10 mouse cellular contexts compared by ENCODE assay signal in the genomic region with DNA sequence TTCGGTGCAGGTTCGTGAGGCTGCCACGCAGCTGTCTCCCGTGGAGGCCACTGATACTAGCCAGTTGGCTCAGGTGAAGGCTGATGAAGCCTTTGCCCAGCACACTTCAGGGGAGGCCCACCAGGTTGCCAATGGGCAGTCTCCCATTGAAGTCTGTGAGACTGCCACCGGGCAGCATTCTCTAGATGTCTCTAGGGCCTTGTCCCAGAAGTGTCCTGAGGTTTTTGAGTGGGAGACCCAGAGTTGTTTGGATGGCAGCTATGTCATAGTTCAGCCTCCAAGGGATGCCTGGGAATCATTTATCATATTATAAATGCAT. TPM values are rescaled to one million over a fixed set of nuclear protein-coding genes. Genes with fewer than 3 reads are reported as not detected.
DNase-seq lines count a peak whose midpoint lies in the region; ATAC-seq and TF ChIP-seq lines count a peak whose summit lies in the region.
"Had no signal": no experiment of that assay in that cellular context is flagged by ENCODE, and none has a peak within 500 bp of the region (broad histone marks: within the 10 kb centered on the region; RNA-seq: fewer than 3 reads in every experiment).

No protein-coding gene starts in this region.

- H3K36me3 ChIP-seq in heart, postnatal 0 days (replicated peaks; ENCODE audit: control insufficient read depth, insufficient read depth, low read length), result no peaks in the 10 kb centered on the region
- no peaks in the 10 kb centered on the region for H3K36me3 ChIP-seq in embryonic facial prominence, embryonic 12.5 days
- H3K36me3 ChIP-seq in hindbrain, embryonic 16.5 days (ENCODE audit: control insufficient read depth, insufficient read depth, low read length), result no peaks in the 10 kb centered on the region
- H3K36me3 ChIP-seq in midbrain, embryonic 13.5 days, result no peaks in the 10 kb centered on the region
- H3K36me3 ChIP-seq: G1E had no signal

- no peak for TF ChIP-seq CTCF in heart, postnatal 0 days (IDR thresholded peaks at IDR 0.05; ENCODE audit: low read depth)

- 40% methylated on average over 5 of the region's 5 CpGs for WGBS in heart, postnatal 0 days
- 52% methylated on average over 5 of the region's 5 CpGs for WGBS in embryonic facial prominence, embryonic 12.5 days
- 32% methylated on average over 4 of the region's 5 CpGs for WGBS in hindbrain, embryonic 16.5 days
- 60% methylated on average over 5 of the region's 5 CpGs for WGBS in midbrain, embryonic 13.5 days

- peaks cover 24% of the 10 kb centered on the region for H3K27me3 ChIP-seq in heart, postnatal 0 days (ENCODE audit: control insufficient read depth, insufficient read depth, low read length)
- H3K27me3 ChIP-seq in embryonic facial prominence, embryonic 12.5 days, result peaks cover 36% of the 10 kb centered on the region
- peaks cover 29% of the 10 kb centered on the region for H3K27me3 ChIP-seq in hindbrain, embryonic 16.5 days (replicated peaks; ENCODE audit: control insufficient read depth, insufficient read depth, low read length)
- peaks cover 62% of the 10 kb centered on the region for H3K27me3 ChIP-seq in midbrain, embryonic 13.5 days

- no peak overlapping the region for H3K27ac ChIP-seq in heart, postnatal 0 days (ENCODE audit: low read depth)
- no peak overlapping the region for H3K27ac ChIP-seq in embryonic facial prominence, embryonic 12.5 days
- H3K27ac ChIP-seq in hindbrain, embryonic 16.5 days (ENCODE audit: low read depth, low read length), result no peak overlapping the region
- no peak overlapping the region for H3K27ac ChIP-seq in midbrain, embryonic 13.5 days

- peak overlapping the region; percentile 47 for H3K4me3 ChIP-seq in heart, postnatal 0 days (ENCODE audit: low read depth, low read length)
- peak overlapping the region; percentile 46 for H3K4me3 ChIP-seq in embryonic facial prominence, embryonic 12.5 days
- H3K4me3 ChIP-seq in hindbrain, embryonic 16.5 days (ENCODE audit: low read length), result peak overlapping the region; percentile 41
- H3K4me3 ChIP-seq in midbrain, embryonic 13.5 days (replicated peaks), result peak overlapping the region; percentile 48

- H3K9me3 ChIP-seq in heart, postnatal 0 days (replicated peaks; ENCODE audit: control insufficient read depth, low read length), result no peaks in the 10 kb centered on the region
- no peaks in the 10 kb centered on the region for H3K9me3 ChIP-seq in embryonic facial prominence, embryonic 12.5 days
- no peaks in the 10 kb centered on the region for H3K9me3 ChIP-seq in hindbrain, embryonic 16.5 days (ENCODE audit: control insufficient read depth, low read length)
- H3K9me3 ChIP-seq in midbrain, embryonic 13.5 days, result no peaks in the 10 kb centered on the region
- H3K9me3 ChIP-seq: G1E had no signal

- peaks cover 9% of the 10 kb centered on the region; the same call in 1 of the 2 replicates for H3K4me1 ChIP-seq in heart, postnatal 0 days (ENCODE audit: control insufficient read depth, insufficient read depth)
- H3K4me1 ChIP-seq in embryonic facial prominence, embryonic 12.5 days, result 0 out of 2 replicates have a peak, but pooled peaks cover 8% of the 10 kb centered on the region
- H3K4me1 ChIP-seq in hindbrain, embryonic 16.5 days (ENCODE audit: control insufficient read depth, insufficient read depth, low read depth, low read length), result no peaks in the 10 kb centered on the region; the same call in 1 of the 2 replicates
- peaks cover 10% of the 10 kb centered on the region for H3K4me1 ChIP-seq in midbrain, embryonic 13.5 days (replicated peaks)

- 0 out of 2 replicates have a peak, but pooled peaks have one; percentile 4 for ATAC-seq in heart, postnatal 0 days (ENCODE audit: insufficient read depth, low read depth)
- ATAC-seq in embryonic facial prominence, embryonic 12.5 days (ENCODE audit: insufficient number of reproducible peaks, insufficient read depth, low FRiP score, low TSS enrichment), result no peak
- ATAC-seq in hindbrain, embryonic 16.5 days, result no peak; the same call in 1 of the 2 replicates
- 0 out of 2 replicates have a peak, but pooled peaks have one; percentile 6 for ATAC-seq in midbrain, embryonic 13.5 days

- no peak overlapping the region; the same call in 1 of the 2 replicates for H3K9ac ChIP-seq in heart, postnatal 0 days (replicated peaks; ENCODE audit: low read depth, low read length)
- H3K9ac ChIP-seq in embryonic facial prominence, embryonic 12.5 days, result peak overlapping the region; percentile 52; the same call in 1 of the 2 replicates
- H3K9ac ChIP-seq in hindbrain, embryonic 16.5 days (ENCODE audit: low read depth, low read length), result peak overlapping the region; percentile 59
- H3K9ac ChIP-seq in midbrain, embryonic 13.5 days (replicated peaks), result peak overlapping the region; percentile 65

- H3K4me2 ChIP-seq in heart, postnatal 0 days (ENCODE audit: low read depth, low read length), result peak overlapping the region; percentile 83
- H3K4me2 ChIP-seq in embryonic facial prominence, embryonic 12.5 days (replicated peaks), result peak overlapping the region; percentile 82
- H3K4me2 ChIP-seq in hindbrain, embryonic 16.5 days (ENCODE audit: low read length), result peak overlapping the region; percentile 72
- H3K4me2 ChIP-seq in midbrain, embryonic 13.5 days (replicated peaks), result peak overlapping the region; percentile 84

- no peak for DNase-seq in heart, postnatal 0 days (ENCODE audit: low spot score)
- no peak for DNase-seq in heart, postnatal 4 days
- no peak for DNase-seq in right cerebral cortex, postnatal 4 days
- no peak for DNase-seq in thymus, postnatal 4 days
- DNase-seq in adrenal gland, postnatal 14 days, result no peak

- no peak for TF ChIP-seq EP300 in heart, postnatal 0 days (IDR thresholded peaks at IDR 0.05; ENCODE audit: low read depth)

RNA-seq across cellular contexts. Expression of a gene that starts 1.6 kb away (rescaled TPM):
- total RNA-seq in heart, postnatal 0 days (2014; rRNA removed; ENCODE audit: low replicate concordance), result not detected in 2 replicates
- polyA plus RNA-seq in heart, postnatal 0 days (2015; fragmentation: Nextera tagmentation; extraction: Ambion mirVana), result not detected in 2 replicates
- not detected for total RNA-seq in heart, postnatal 4 days (2021)
- polyA plus RNA-seq in embryonic facial prominence, embryonic 12.5 days (2016; fragmentation: Nextera tagmentation; extraction: Ambion mirVana), result not detected in 2 replicates
- not detected in 2 replicates for polyA plus RNA-seq in hindbrain, embryonic 16.5 days (2015; fragmentation: Nextera tagmentation; extraction: Ambion mirVana)
- not detected in 2 replicates for polyA plus RNA-seq in midbrain, embryonic 13.5 days (2015; fragmentation: Nextera tagmentation; extraction: Ambion mirVana)
- not detected in 2 replicates for total RNA-seq in adrenal gland, postnatal 14 days (2021)
- total RNA-seq: G1E had no signal
- polyA plus RNA-seq: G1E; gonadal fat pad, adult 2 months had no signal

RNA-seq across cellular contexts. Expression of a gene that starts 2.2 kb away (rescaled TPM):
- not detected in 2 replicates for total RNA-seq in heart, postnatal 0 days (2014; rRNA removed; ENCODE audit: low replicate concordance)
- polyA plus RNA-seq in heart, postnatal 0 days (2015; fragmentation: Nextera tagmentation; extraction: Ambion mirVana), result not detected in 2 replicates
- total RNA-seq in heart, postnatal 4 days (2021), result not detected
- 0.20 TPM in 1 of 2 replicates, not detected in the other for polyA plus RNA-seq in embryonic facial prominence, embryonic 12.5 days (2016; fragmentation: Nextera tagmentation; extraction: Ambion mirVana)
- 0.12 and 0.24 TPM in 2 replicates for polyA plus RNA-seq in hindbrain, embryonic 16.5 days (2015; fragmentation: Nextera tagmentation; extraction: Ambion mirVana)
- 0.12 TPM in 1 of 2 replicates, not detected in the other for polyA plus RNA-seq in midbrain, embryonic 13.5 days (2015; fragmentation: Nextera tagmentation; extraction: Ambion mirVana)
- total RNA-seq in adrenal gland, postnatal 14 days (2021), result 0.19 and 1.1 TPM in 2 replicates
- polyA plus RNA-seq: gonadal fat pad, adult 2 months had no signal

RNA-seq across cellular contexts. Expression of a gene that starts 9.4 kb away (rescaled TPM):
- 51.6 and 65.0 TPM in 2 replicates for total RNA-seq in heart, postnatal 0 days (2014; rRNA removed; ENCODE audit: low replicate concordance)
- 70.4 and 71.4 TPM in 2 replicates for polyA plus RNA-seq in heart, postnatal 0 days (2015; fragmentation: Nextera tagmentation; extraction: Ambion mirVana)
- total RNA-seq in heart, postnatal 4 days (2021), result 10 to 100 TPM; 61.8 to 61.9 TPM
- 140 and 143 TPM in 2 replicates for polyA plus RNA-seq in embryonic facial prominence, embryonic 12.5 days (2016; fragmentation: Nextera tagmentation; extraction: Ambion mirVana)
- 93.9 and 98.9 TPM in 2 replicates for polyA plus RNA-seq in hindbrain, embryonic 16.5 days (2015; fragmentation: Nextera tagmentation; extraction: Ambion mirVana)
- polyA plus RNA-seq in midbrain, embryonic 13.5 days (2015; fragmentation: Nextera tagmentation; extraction: Ambion mirVana), result 120 and 123 TPM in 2 replicates
- 59.3 and 64.6 TPM in 2 replicates for total RNA-seq in adrenal gland, postnatal 14 days (2021)

RNA-seq across cellular contexts. Expression of a gene that starts 59.2 kb away (rescaled TPM):
- 3.1 and 4.0 TPM in 2 replicates for total RNA-seq in heart, postnatal 0 days (2014; rRNA removed; ENCODE audit: low replicate concordance)
- 1.7 and 2.7 TPM in 2 replicates for polyA plus RNA-seq in heart, postnatal 0 days (2015; fragmentation: Nextera tagmentation; extraction: Ambion mirVana)
- total RNA-seq in heart, postnatal 4 days (2021), result 1 to 10 TPM; 3.4 to 3.7 TPM
- polyA plus RNA-seq in embryonic facial prominence, embryonic 12.5 days (2016; fragmentation: Nextera tagmentation; extraction: Ambion mirVana), result 6.8 and 8.9 TPM in 2 replicates
- 3.8 and 4.6 TPM in 2 replicates for polyA plus RNA-seq in hindbrain, embryonic 16.5 days (2015; fragmentation: Nextera tagmentation; extraction: Ambion mirVana)
- polyA plus RNA-seq in midbrain, embryonic 13.5 days (2015; fragmentation: Nextera tagmentation; extraction: Ambion mirVana), result 0.94 and 1.5 TPM in 2 replicates
- total RNA-seq in adrenal gland, postnatal 14 days (2021), result 27.4 and 28.0 TPM in 2 replicates

Comparison
In these comparisons a context has a peak if more than half of its experiments do, and no peak if none do; other contexts are left out.
1. ATAC-seq: peak in heart, postnatal 0 days (single experiment) and midbrain, embryonic 13.5 days (single experiment); none in embryonic facial prominence, embryonic 12.5 days (single experiment) and hindbrain, embryonic 16.5 days (single experiment).
2. Peak in every context shown above with its lines, with median percentiles within 50 percentile points of each other: H3K4me2 ChIP-seq and H3K4me3 ChIP-seq.